Mouse (Mus musculus) embryonic facial prominence, embryonic 15.5 days (tissue): ENCODE results near the gene Ube2l3. TPM values are rescaled to one million over a fixed set of nuclear protein-coding genes. Genes with fewer than 3 reads are reported as not detected.
A peak's percentile ranks its signal among the peaks of the same experiment; 100 is the strongest.

ENCODE experiments used
- ATAC-seq: fragments of 200-750 bp; cut with Nextera tagmentation; 2 replicates; pipeline ENCODE4 v1.8.0; 2017; ENCODE audit warnings: low read depth, moderate TSS enrichment; ENCODE audit not compliant: insufficient number of reproducible peaks, low FRiP score, low TSS enrichment
- H3K27ac ChIP-seq: fragments of 300-500 bp; sonication (generic); replicated peaks from 2 replicates; pipeline ENCODE4 v1.5.1; 2015; ENCODE audit warnings: mild to moderate bottlenecking, inconsistent platforms
- H3K27me3 ChIP-seq: fragments of 300-500 bp; sonication (generic); 2 replicates; pipeline ENCODE4 v1.6.1; 2015; ENCODE audit warnings: inconsistent platforms
- H3K36me3 ChIP-seq: fragments of 300-500 bp; sonication (generic); 2 replicates; pipeline ENCODE4 v1.6.1; 2015; ENCODE audit warnings: mild to moderate bottlenecking, inconsistent platforms
- H3K4me1 ChIP-seq: fragments of 300-500 bp; sonication (generic); 2 replicates; pipeline ENCODE4 v1.6.1; 2015; ENCODE audit warnings: inconsistent platforms
- H3K4me2 ChIP-seq: fragments of 300-500 bp; sonication (generic); replicated peaks from 2 replicates; pipeline ENCODE4 v1.6.1; 2015; ENCODE audit warnings: mild to moderate bottlenecking, inconsistent platforms
- H3K4me3 ChIP-seq: fragments of 300-500 bp; sonication (generic); replicated peaks from 2 replicates; pipeline ENCODE4 v1.5.1; 2015; ENCODE audit warnings: mild to moderate bottlenecking, inconsistent platforms
- H3K9ac ChIP-seq: fragments of 300-500 bp; sonication (generic); 2 replicates; pipeline ENCODE4 v1.6.1; 2015; ENCODE audit warnings: inconsistent platforms
- H3K9me3 ChIP-seq: fragments of 300-500 bp; sonication (generic); replicated peaks from 2 replicates; pipeline ENCODE4 v1.6.1; 2016; ENCODE audit warnings: inconsistent platforms
- WGBS: fragments of 180-500 bp; shearing (Covaris S2); methylation state at CpG from one replicate; pipeline ENCODE4 v1.1.7; 2015; 5-methylcytosine and 5-hydroxymethylcytosine counted together
- polyA plus RNA-seq: library from polyadenylated mRNA; unstranded; fragments of >200 nt; fragmentation: Nextera tagmentation; extraction: Ambion mirVana; gene quantifications from 2 replicates; pipeline ENCODE4 v1.2.1, GENCODE M21; 2015

The Ube2l3 gene
- polyA plus RNA-seq, 1 experiment from 2014 or later, result 312 TPM

- peak within 1 kb of the TSS; percentile 94 for H3K4me2 ChIP-seq
- no peaks in the 10 kb centered on the region for H3K9me3 ChIP-seq
- ATAC-seq, result peak; percentile 77
- H3K9ac ChIP-seq, result peak within 1 kb of the TSS; percentile 26
- peaks cover 6% of the 10 kb centered on the region; the same call in 1 of the 2 replicates for H3K36me3 ChIP-seq
- WGBS, result under 1% methylated on average over 34 of the region's 34 CpGs
- H3K4me1 ChIP-seq, result peaks cover 17% of the 10 kb centered on the region
- no peak within 1 kb of the TSS for H3K27ac ChIP-seq
- peak within 1 kb of the TSS; percentile 60 for H3K4me3 ChIP-seq
- H3K27me3 ChIP-seq, result no peaks in the 10 kb centered on the region
These were observed 55.6 kb downstream of the Ube2l3 start, which contains the start of gene Ccdc116 for GRCm38 (mm10) chr16:17146772-17147235. Ccdc116 (minus strand) TSS chr16:17147229.

GRCm38 (mm10) chr16:17144339-17144738 is 58.1 kb downstream of the Ube2l3 start, which contains the start of gene Ydjc:
Ydjc (plus strand) TSS chr16:17144621.
- Histone ChIP-seq H3K9me3 (no peaks in the 10 kb centered on the region), H3K4me2 (no peak within 1 kb of the TSS), H3K36me3 (no peaks in the 10 kb centered on the region), H3K4me1 (peaks cover 17% of the 10 kb centered on the region), H3K27ac (no peak within 1 kb of the TSS), H3K4me3 (no peak within 1 kb of the TSS), H3K9ac (no peak within 1 kb of the TSS), H3K27me3 (no peaks in the 10 kb centered on the region)
- 18% methylated on average over 7 of the region's 7 CpGs for WGBS
- ATAC-seq, result no peak

- no peaks in the 10 kb centered on the region for H3K9me3 ChIP-seq
- 74% methylated on average over 15 of the region's 15 CpGs for WGBS
- no peak overlapping the region for H3K27ac ChIP-seq
- H3K4me3 ChIP-seq, result no peak overlapping the region
- peaks cover 5% of the 10 kb centered on the region; the same call in 1 of the 2 replicates for H3K4me1 ChIP-seq
- no peak overlapping the region for H3K9ac ChIP-seq
- H3K36me3 ChIP-seq, result no peaks in the 10 kb centered on the region
- no peak for ATAC-seq
- no peak overlapping the region for H3K4me2 ChIP-seq
- no peaks in the 10 kb centered on the region for H3K27me3 ChIP-seq
These were observed 65.1 kb downstream of the Ube2l3 start for GRCm38 (mm10) chr16:17137355-17137754.

GRCm38 (mm10) chr16:17132906-17133200 is 69.6 kb downstream of the Ube2l3 start:
- Histone ChIP-seq H3K36me3 (no peaks in the 10 kb centered on the region; the same call in 1 of the 2 replicates), H3K4me3 (peak overlapping the region; percentile 89), H3K9me3 (no peaks in the 10 kb centered on the region), H3K9ac (peak overlapping the region; percentile 33; the same call in 1 of the 2 replicates), H3K4me2 (peak overlapping the region; percentile 91), H3K27me3 (no peaks in the 10 kb centered on the region), H3K4me1 (peaks cover 16% of the 10 kb centered on the region), H3K27ac (no peak overlapping the region)
- 25% methylated on average over 7 of the region's 7 CpGs for WGBS
- ATAC-seq, result no peak

GRCm38 (mm10) chr16:17132089-17132905 is 70.2 kb downstream of the Ube2l3 start, which contains the start of gene Sdf2l1:
Sdf2l1 (minus strand) TSS chr16:17132383.
- Histone ChIP-seq H3K27ac (peak within 1 kb of the TSS; percentile 68), H3K4me2 (peak within 1 kb of the TSS; percentile 91), H3K4me1 (peaks cover 16% of the 10 kb centered on the region), H3K9ac (peak within 1 kb of the TSS; percentile 53), H3K36me3 (no peaks in the 10 kb centered on the region; the same call in 1 of the 2 replicates), H3K9me3 (no peaks in the 10 kb centered on the region), H3K27me3 (no peaks in the 10 kb centered on the region), H3K4me3 (peak within 1 kb of the TSS; percentile 89)
- WGBS, result under 1% methylated on average over 47 of the region's 47 CpGs
- peak; percentile 98 for ATAC-seq

- no peak; the same call in 1 of the 2 replicates for ATAC-seq
- H3K9ac ChIP-seq, result peak overlapping the region; percentile 53
- H3K27me3 ChIP-seq, result no peaks in the 10 kb centered on the region
- H3K4me1 ChIP-seq, result peaks cover 16% of the 10 kb centered on the region
- 3% methylated on average over 43 of the region's 43 CpGs for WGBS
- H3K27ac ChIP-seq, result peak overlapping the region; percentile 68
- H3K36me3 ChIP-seq, result no peaks in the 10 kb centered on the region; the same call in 1 of the 2 replicates
- H3K4me2 ChIP-seq, result peak overlapping the region; percentile 91
- H3K4me3 ChIP-seq, result peak overlapping the region; percentile 89
- no peaks in the 10 kb centered on the region for H3K9me3 ChIP-seq
These were observed 71.0 kb downstream of the Ube2l3 start for GRCm38 (mm10) chr16:17131191-17132088.

- no peak overlapping the region for H3K4me3 ChIP-seq
- ATAC-seq, result no peak
- H3K4me2 ChIP-seq, result no peak overlapping the region
- H3K9me3 ChIP-seq, result no peaks in the 10 kb centered on the region
- 100% methylated on average over 1 of the region's 1 CpGs for WGBS
- no peak overlapping the region for H3K9ac ChIP-seq
- H3K27me3 ChIP-seq, result no peaks in the 10 kb centered on the region
- peaks cover 3% of the 10 kb centered on the region; the same call in 1 of the 2 replicates for H3K36me3 ChIP-seq
- H3K4me1 ChIP-seq, result peaks cover 32% of the 10 kb centered on the region
- no peak overlapping the region for H3K27ac ChIP-seq
These were observed 75.2 kb downstream of the Ube2l3 start for GRCm38 (mm10) chr16:17127292-17127691.

- Histone ChIP-seq H3K9ac (peak within 1 kb of the TSS; percentile 33; the same call in 1 of the 2 replicates), H3K4me2 (peak within 1 kb of the TSS; percentile 79), H3K27ac (peak within 1 kb of the TSS; percentile 39; the same call in 1 of the 2 replicates), H3K4me1 (peaks cover 21% of the 10 kb centered on the region), H3K9me3 (no peaks in the 10 kb centered on the region), H3K4me3 (peak within 1 kb of the TSS; percentile 50), H3K36me3 (0 out of 2 replicates have a peak, but pooled peaks cover 5% of the 10 kb centered on the region), H3K27me3 (no peaks in the 10 kb centered on the region)
- peak; percentile 87 for ATAC-seq
- under 1% methylated on average over 25 of the region's 25 CpGs for WGBS
These were observed 77.5 kb downstream of the Ube2l3 start, which contains the start of gene 2610318N02Rik for GRCm38 (mm10) chr16:17124871-17125520. 2610318N02Rik (minus strand) TSS chr16:17125167.

- peak overlapping the region; percentile 33; the same call in 1 of the 2 replicates for H3K9ac ChIP-seq
- peak overlapping the region; percentile 79 for H3K4me2 ChIP-seq
- H3K4me3 ChIP-seq, result peak overlapping the region; percentile 50
- H3K4me1 ChIP-seq, result peaks cover 21% of the 10 kb centered on the region
- H3K9me3 ChIP-seq, result no peaks in the 10 kb centered on the region
- H3K27ac ChIP-seq, result peak overlapping the region; percentile 39; the same call in 1 of the 2 replicates
- no peaks in the 10 kb centered on the region for H3K27me3 ChIP-seq
- peak; percentile 8; the same call in 1 of the 2 replicates for ATAC-seq
- 0 out of 2 replicates have a peak, but pooled peaks cover 10% of the 10 kb centered on the region for H3K36me3 ChIP-seq
- WGBS, result 3% methylated on average over 22 of the region's 22 CpGs
These were observed 78.2 kb downstream of the Ube2l3 start for GRCm38 (mm10) chr16:17124119-17124870.

GRCm38 (mm10) chr16:17121569-17121968 is 80.9 kb downstream of the Ube2l3 start:
- Histone ChIP-seq H3K4me2 (no peak overlapping the region), H3K27ac (no peak overlapping the region), H3K4me1 (peaks cover 21% of the 10 kb centered on the region), H3K9ac (no peak overlapping the region), H3K4me3 (no peak overlapping the region), H3K27me3 (no peaks in the 10 kb centered on the region), H3K36me3 (0 out of 2 replicates have a peak, but pooled peaks cover 10% of the 10 kb centered on the region), H3K9me3 (no peaks in the 10 kb centered on the region)
- ATAC-seq, result no peak
- 66% methylated on average over 14 of the region's 14 CpGs for WGBS
